8 mouse cellular contexts compared by ENCODE assay signal in genomic region chr4:116995798-116996135, GRCm38 (mm10). TPM values are rescaled to one million over a fixed set of nuclear protein-coding genes. Genes with fewer than 3 reads are reported as not detected.
DNase-seq lines count a peak whose midpoint lies in the region; ATAC-seq and TF ChIP-seq lines count a peak whose summit lies in the region.

No protein-coding gene starts in this region.

- H3K9me3 ChIP-seq in neural tube, embryonic 15.5 days (replicated peaks) = no peaks in the 10 kb centered on the region

- 1% methylated on average over 16 of the region's 16 CpGs for WGBS in lung, adult 2 months
- WGBS in neural tube, embryonic 15.5 days = 0% methylated on average over 16 of the region's 16 CpGs

- ATAC-seq in cerebellum, adult (ENCODE audit: insufficient number of reproducible peaks, low FRiP score, low TSS enrichment) = no peak
- peak; percentile 9; the same call in 1 of the 2 replicates for ATAC-seq in neural tube, embryonic 15.5 days (ENCODE audit: low FRiP score)

- TF ChIP-seq POLR2A in lung, adult 2 months (IDR thresholded peaks at IDR 0.05; ENCODE audit: borderline replicate concordance, extremely low read depth, low read depth, low read length) = no peak

- peak; percentile 27; the same call in 1 of the 2 replicates for TF ChIP-seq CTCF in lung, adult 2 months (IDR thresholded peaks at IDR 0.05; ENCODE audit: insufficient read depth, low read length)

- DNase-seq in cerebellum, adult 11 months = peak; percentile 57
- peak; percentile 76 for DNase-seq in cerebellum, adult 9-10 months
- peak; percentile 37 for DNase-seq in forelimb bud, embryonic 11.5 days (ENCODE audit: low read depth, low spot score)
- peak; percentile 80 for DNase-seq in kidney, adult 18-20 months
- DNase-seq in lung, adult 2 months = peak; percentile 47
- DNase-seq in urinary bladder, postnatal 25 days (ENCODE audit: low spot score) = peak; percentile 44

- H3K9ac ChIP-seq in neural tube, embryonic 15.5 days (replicated peaks) = peak overlapping the region; percentile 72

- peak overlapping the region; percentile 77 for H3K4me3 ChIP-seq in lung, adult 2 months (replicated peaks; ENCODE audit: extremely low read depth, low read depth, low read length)
- peak overlapping the region; percentile 72 for H3K4me3 ChIP-seq in neural tube, embryonic 15.5 days (replicated peaks)

- H3K27ac ChIP-seq in neural tube, embryonic 15.5 days (replicated peaks) = peak overlapping the region; percentile 89

- H3K27me3 ChIP-seq in neural tube, embryonic 15.5 days (replicated peaks) = no peaks in the 10 kb centered on the region

- H3K36me3 ChIP-seq in neural tube, embryonic 15.5 days = peaks cover 35% of the 10 kb centered on the region

- peaks cover 13% of the 10 kb centered on the region for H3K4me1 ChIP-seq in lung, adult 2 months (ENCODE audit: control insufficient read depth, insufficient read depth, low read length)
- peaks cover 34% of the 10 kb centered on the region for H3K4me1 ChIP-seq in neural tube, embryonic 15.5 days

- peak overlapping the region; percentile 90 for H3K4me2 ChIP-seq in neural tube, embryonic 15.5 days

RNA-seq across cellular contexts. Expression of gene Hectd3, which starts 0.7 kb away (rescaled TPM):
- 66.3 and 69.1 TPM in 2 replicates for polyA plus RNA-seq in lung, adult 2 months (2012; rRNA removed)
- polyA plus RNA-seq in neural tube, embryonic 15.5 days (2015; fragmentation: Nextera tagmentation; extraction: Ambion mirVana) = 22.4 and 24.9 TPM in 2 replicates

RNA-seq across cellular contexts. Expression of gene Urod, which starts 1.6 kb away (rescaled TPM):
- polyA plus RNA-seq in lung, adult 2 months (2012; rRNA removed) = 42.1 and 56.1 TPM in 2 replicates
- 57.2 and 62.7 TPM in 2 replicates for polyA plus RNA-seq in neural tube, embryonic 15.5 days (2015; fragmentation: Nextera tagmentation; extraction: Ambion mirVana)

RNA-seq across cellular contexts. Expression of gene Eif2b3, which starts 23.4 kb away (rescaled TPM):
- 4.3 and 6.1 TPM in 2 replicates for polyA plus RNA-seq in lung, adult 2 months (2012; rRNA removed)
- polyA plus RNA-seq in neural tube, embryonic 15.5 days (2015; fragmentation: Nextera tagmentation; extraction: Ambion mirVana) = 46.1 and 49.1 TPM in 2 replicates
